ENCODE assay signal across 20 mouse cellular contexts in genomic region chr7:66369934-66370445, GRCm38 (mm10). TPM values are rescaled to one million over a fixed set of nuclear protein-coding genes. Genes with fewer than 3 reads are reported as not detected.
A peak's percentile ranks its signal among the peaks of the same experiment; 100 is the strongest.
DNase-seq lines count a peak whose midpoint lies in the region; ATAC-seq and TF ChIP-seq lines count a peak whose summit lies in the region.
"Had no signal": no experiment of that assay in that cellular context is flagged by ENCODE, and none has a peak within 500 bp of the region (broad histone marks: within the 10 kb centered on the region; RNA-seq: fewer than 3 reads in every experiment).

No protein-coding gene starts in this region.

- no peak overlapping the region for H3K4me2 ChIP-seq in intestine, embryonic 14.5 days (ENCODE audit: low read length)
- H3K4me2 ChIP-seq in intestine, postnatal 0 days (replicated peaks; ENCODE audit: low read depth): no peak overlapping the region
- no peak overlapping the region for H3K4me2 ChIP-seq in lung, embryonic 15.5 days
- H3K4me2 ChIP-seq in intestine, embryonic 15.5 days (replicated peaks): no peak overlapping the region
- H3K4me2 ChIP-seq in myocyte (ENCODE audit: low read depth): peak overlapping the region; percentile 60

- no peak overlapping the region for H3ac ChIP-seq in myocyte (ENCODE audit: control insufficient read depth, insufficient read length)

- H3K9ac ChIP-seq in intestine, embryonic 14.5 days (ENCODE audit: low read length): no peak overlapping the region
- H3K9ac ChIP-seq in intestine, postnatal 0 days (ENCODE audit: low read depth, low read length): no peak overlapping the region
- no peak overlapping the region for H3K9ac ChIP-seq in lung, embryonic 15.5 days
- no peak overlapping the region for H3K9ac ChIP-seq in intestine, embryonic 15.5 days
- H3K9ac ChIP-seq: forebrain, postnatal 0 days had no signal

- no peak; the same call in 1 of the 2 replicates for ATAC-seq in intestine, embryonic 14.5 days (replicated peaks; ENCODE audit: low FRiP score, low TSS enrichment, low read depth)
- no peak for ATAC-seq in intestine, postnatal 0 days
- no peak for ATAC-seq in lung, embryonic 15.5 days (ENCODE audit: borderline replicate concordance, extremely low read depth, low FRiP score, low TSS enrichment)
- no peak for ATAC-seq in intestine, embryonic 15.5 days
- ATAC-seq: forebrain, postnatal 0 days; Patski had no signal

- no peaks in the 10 kb centered on the region for H3K9me3 ChIP-seq in intestine, embryonic 14.5 days (ENCODE audit: control insufficient read depth, low read length)
- H3K9me3 ChIP-seq in intestine, postnatal 0 days (ENCODE audit: control insufficient read depth): no peaks in the 10 kb centered on the region
- H3K9me3 ChIP-seq in lung, embryonic 15.5 days: no peaks in the 10 kb centered on the region
- no peaks in the 10 kb centered on the region for H3K9me3 ChIP-seq in intestine, embryonic 15.5 days

- H3K36me3 ChIP-seq in intestine, embryonic 14.5 days (ENCODE audit: control insufficient read depth, insufficient read depth, low read length): no peaks in the 10 kb centered on the region
- peaks cover 3% of the 10 kb centered on the region; the same call in 1 of the 2 replicates for H3K36me3 ChIP-seq in intestine, postnatal 0 days (ENCODE audit: control insufficient read depth, insufficient read depth)
- no peaks in the 10 kb centered on the region; the same call in 1 of the 2 replicates for H3K36me3 ChIP-seq in lung, embryonic 15.5 days
- no peaks in the 10 kb centered on the region for H3K36me3 ChIP-seq in intestine, embryonic 15.5 days
- no peaks in the 10 kb centered on the region for H3K36me3 ChIP-seq in myocyte (ENCODE audit: control insufficient read depth, insufficient read depth)

- DNase-seq in intestine, embryonic 14.5 days (ENCODE audit: low spot score): no peak
- no peak for DNase-seq in lung, adult 2 months
- DNase-seq in adrenal gland, adult 8-10 months: no peak
- DNase-seq: cerebellum, adult 2 months; forebrain, postnatal 0 days; gastrocnemius, postnatal 10 days; heart, postnatal 10 days; midbrain, embryonic 14.5 days; right cerebral cortex, postnatal 25 days; thymus, postnatal 14 days had no signal

- no peak for TF ChIP-seq CTCF in intestine, postnatal 0 days (IDR thresholded peaks at IDR 0.05; ENCODE audit: low read depth)
- TF ChIP-seq CTCF in lung, adult 2 months (IDR thresholded peaks at IDR 0.05; ENCODE audit: insufficient read depth, low read length): no peak

- H3K27me3 ChIP-seq in intestine, embryonic 14.5 days (replicated peaks; ENCODE audit: control insufficient read depth, insufficient read depth, low read length): no peaks in the 10 kb centered on the region
- H3K27me3 ChIP-seq in intestine, postnatal 0 days (replicated peaks; ENCODE audit: control insufficient read depth, insufficient read depth, low read length): no peaks in the 10 kb centered on the region
- no peaks in the 10 kb centered on the region for H3K27me3 ChIP-seq in lung, embryonic 15.5 days
- no peaks in the 10 kb centered on the region for H3K27me3 ChIP-seq in intestine, embryonic 15.5 days (replicated peaks)
- no peaks in the 10 kb centered on the region for H3K27me3 ChIP-seq in myocyte (ENCODE audit: control insufficient read depth, insufficient read depth, insufficient read length)
- H3K27me3 ChIP-seq: Patski had no signal

- peaks cover 59% of the 10 kb centered on the region for H3K79me2 ChIP-seq in myocyte (ENCODE audit: control insufficient read depth, insufficient read depth)

- H3K27ac ChIP-seq in intestine, embryonic 14.5 days (ENCODE audit: low read depth): 0 out of 2 replicates have a peak overlapping the region, but pooled peaks have one; percentile 17
- H3K27ac ChIP-seq in intestine, postnatal 0 days (ENCODE audit: low read depth, low read length): no peak overlapping the region
- H3K27ac ChIP-seq in lung, embryonic 15.5 days: peak overlapping the region; percentile 35; the same call in 1 of the 2 replicates
- H3K27ac ChIP-seq in intestine, embryonic 15.5 days: peak overlapping the region; percentile 48; the same call in 1 of the 2 replicates

- H3K4me3 ChIP-seq in intestine, embryonic 14.5 days (ENCODE audit: low read depth, low read length): no peak overlapping the region
- H3K4me3 ChIP-seq in intestine, postnatal 0 days (ENCODE audit: low read depth, low read length): no peak overlapping the region
- H3K4me3 ChIP-seq in lung, embryonic 15.5 days: no peak overlapping the region
- H3K4me3 ChIP-seq in lung, adult 2 months (replicated peaks; ENCODE audit: extremely low read depth, low read depth, low read length): no peak overlapping the region
- H3K4me3 ChIP-seq in intestine, embryonic 15.5 days (replicated peaks): no peak overlapping the region
- H3K4me3 ChIP-seq in myocyte: no peak overlapping the region
- H3K4me3 ChIP-seq: erythroblast, embryonic 14.5 days had no signal

- TF ChIP-seq POLR2A in lung, adult 2 months (IDR thresholded peaks at IDR 0.05; ENCODE audit: borderline replicate concordance, extremely low read depth, low read depth, low read length): no peak
- no peak for TF ChIP-seq POLR2A in myocyte (IDR thresholded peaks at IDR 0.05; ENCODE audit: insufficient read length, low read depth)

- H3K4me1 ChIP-seq in intestine, embryonic 14.5 days (replicated peaks; ENCODE audit: control insufficient read depth, insufficient read depth, low read length): peaks cover 13% of the 10 kb centered on the region
- H3K4me1 ChIP-seq in intestine, postnatal 0 days (replicated peaks; ENCODE audit: control insufficient read depth, insufficient read depth, low read length): no peaks in the 10 kb centered on the region
- H3K4me1 ChIP-seq in lung, embryonic 15.5 days: peaks cover 27% of the 10 kb centered on the region; the same call in 1 of the 2 replicates
- peaks cover 11% of the 10 kb centered on the region for H3K4me1 ChIP-seq in lung, adult 2 months (ENCODE audit: control insufficient read depth, insufficient read depth, low read length)
- peaks cover 12% of the 10 kb centered on the region; the same call in 1 of the 2 replicates for H3K4me1 ChIP-seq in intestine, embryonic 15.5 days (replicated peaks)

- WGBS in intestine, embryonic 14.5 days: 32% methylated on average over 5 of the region's 5 CpGs
- 62% methylated on average over 5 of the region's 5 CpGs for WGBS in intestine, postnatal 0 days
- 47% methylated on average over 5 of the region's 5 CpGs for WGBS in lung, embryonic 15.5 days
- 55% methylated on average over 5 of the region's 5 CpGs for WGBS in lung, adult 2 months
- WGBS in intestine, embryonic 15.5 days: 55% methylated on average over 5 of the region's 5 CpGs

TF ChIP-seq in myocyte, 11 proteins besides CTCF, POLR2A, EP300 and RAD21:
- TF ChIP-seq CEBPB (IDR thresholded peaks at IDR 0.05; ENCODE audit: insufficient read depth, poor library complexity, severe bottlenecking) (no peak), SRF (IDR thresholded peaks at IDR 0.05; ENCODE audit: control insufficient read depth, insufficient read length, low read depth) (no peak), MAX (IDR thresholded peaks at IDR 0.05; ENCODE audit: low read depth) (no peak), REST (IDR thresholded peaks at IDR 0.05; ENCODE audit: insufficient read depth, insufficient read length) (no peak), TCF12 (IDR thresholded peaks at IDR 0.05; ENCODE audit: insufficient read depth, poor library complexity, severe bottlenecking) (no peak), TCF3 (IDR thresholded peaks at IDR 0.05; ENCODE audit: insufficient read length, low read depth) (no peak), USF1 (IDR thresholded peaks at IDR 0.05; ENCODE audit: low read depth) (peak; percentile 75)

RNA-seq across cellular contexts. Expression of gene Gm10974, which starts 4.3 kb away (rescaled TPM):
- polyA plus RNA-seq in intestine, embryonic 14.5 days (2014; fragmentation: Nextera tagmentation; extraction: Ambion mirVana): not detected in 2 replicates
- polyA plus RNA-seq in intestine, postnatal 0 days (2015; fragmentation: Nextera tagmentation; extraction: Ambion mirVana): not detected in 2 replicates
- polyA plus RNA-seq in lung, embryonic 15.5 days (2015; fragmentation: Nextera tagmentation; extraction: Ambion mirVana): not detected in 2 replicates
- not detected in 2 replicates for polyA plus RNA-seq in lung, adult 2 months (2012; rRNA removed)
- polyA plus RNA-seq in intestine, embryonic 15.5 days (2015; fragmentation: Nextera tagmentation; extraction: Ambion mirVana): not detected in 2 replicates
- polyA plus RNA-seq in myocyte (2012; fragmentation: generic; extraction: Trizol): not detected
- total RNA-seq in adrenal gland, adult 8-10 months (2022): not detected
- total RNA-seq: adrenal gland, adult 18-20 months; forebrain, postnatal 0 days; gastrocnemius, postnatal 10 days; heart, postnatal 10 days; layer of hippocampus, adult 8-10 months; left cerebral cortex, postnatal 10 days had no signal
- polyA plus RNA-seq: brain, embryonic 14.5 days; cerebellum, adult 2 months; erythroblast, embryonic 14.5 days; forebrain, postnatal 0 days; midbrain, embryonic 14.5 days; Patski had no signal

RNA-seq across cellular contexts. Expression of gene Lrrk1, which starts 18.2 kb away (rescaled TPM):
- polyA plus RNA-seq in intestine, embryonic 14.5 days (2014; fragmentation: Nextera tagmentation; extraction: Ambion mirVana): 15.5 and 16.9 TPM in 2 replicates
- polyA plus RNA-seq in intestine, postnatal 0 days (2015; fragmentation: Nextera tagmentation; extraction: Ambion mirVana): 6.1 and 8.0 TPM in 2 replicates
- 23.2 and 26.0 TPM in 2 replicates for polyA plus RNA-seq in lung, embryonic 15.5 days (2015; fragmentation: Nextera tagmentation; extraction: Ambion mirVana)
- 69.1 and 76.4 TPM in 2 replicates for polyA plus RNA-seq in lung, adult 2 months (2012; rRNA removed)
- polyA plus RNA-seq in intestine, embryonic 15.5 days (2015; fragmentation: Nextera tagmentation; extraction: Ambion mirVana): 15.7 and 16.9 TPM in 2 replicates
- 24.8 TPM for polyA plus RNA-seq in myocyte (2012; fragmentation: generic; extraction: Trizol)
- 10 to 100 TPM; 15.9 to 27.3 (median 21.8) TPM for total RNA-seq in adrenal gland, adult 8-10 months (2022)

RNA-seq across cellular contexts. Expression of gene Aldh1a3, which starts 57.3 kb away (rescaled TPM):
- polyA plus RNA-seq in intestine, embryonic 14.5 days (2014; fragmentation: Nextera tagmentation; extraction: Ambion mirVana): 8.4 and 8.5 TPM in 2 replicates
- polyA plus RNA-seq in intestine, postnatal 0 days (2015; fragmentation: Nextera tagmentation; extraction: Ambion mirVana): 45.4 and 46.6 TPM in 2 replicates
- 1.3 TPM in 2 replicates for polyA plus RNA-seq in lung, embryonic 15.5 days (2015; fragmentation: Nextera tagmentation; extraction: Ambion mirVana)
- polyA plus RNA-seq in lung, adult 2 months (2012; rRNA removed): 0.41 and 0.53 TPM in 2 replicates
- 16.9 and 17.6 TPM in 2 replicates for polyA plus RNA-seq in intestine, embryonic 15.5 days (2015; fragmentation: Nextera tagmentation; extraction: Ambion mirVana)
- polyA plus RNA-seq in myocyte (2012; fragmentation: generic; extraction: Trizol): 2.0 TPM
- total RNA-seq in adrenal gland, adult 8-10 months (2022): 10 to 100 TPM; 17.9 to 26.2 (median 22.4) TPM
- polyA plus RNA-seq: erythroblast, embryonic 14.5 days had no signal
